Mouse (Mus musculus): Measurements from ENCODE around the gene Tlr7. TPM values are rescaled to one million over a fixed set of nuclear protein-coding genes. Genes with fewer than 3 reads are reported as not detected.
A peak's percentile ranks its signal among the peaks of the same experiment; 100 is the strongest.
"Not testable (repeated sequence)": the region's sequence is repeated elsewhere in the genome, so short reads cannot be mapped to it uniquely, and the experiment has no call there.

Tlr7 gene
- polyA plus RNA-seq, 1 experiment from 2014 or later: 0.65 TPM

- no peak for ATAC-seq (ENCODE audit: insufficient read depth, low FRiP score, low TSS enrichment)
- no peaks in the 10 kb centered on the region for H3K9me3 ChIP-seq (ENCODE audit: control insufficient read depth, low read length)
- no peak overlapping the region for H3K27ac ChIP-seq (ENCODE audit: low read depth, low read length)
- 65% methylated on average over 1 of the region's 1 CpGs for WGBS
- H3K36me3 ChIP-seq (ENCODE audit: control insufficient read depth, insufficient read depth, low read length): no peaks in the 10 kb centered on the region
- H3K4me1 ChIP-seq (ENCODE audit: control insufficient read depth, insufficient read depth, low read length): no peaks in the 10 kb centered on the region
- DNase-seq (ENCODE audit: low spot score): no peak
- no peak overlapping the region for H3K4me3 ChIP-seq (ENCODE audit: low read depth, low read length)
- no peak overlapping the region for H3K9ac ChIP-seq (ENCODE audit: low read length)
- no peak overlapping the region for H3K4me2 ChIP-seq (ENCODE audit: low read depth)
- H3K27me3 ChIP-seq (ENCODE audit: control insufficient read depth, insufficient read depth, low read length): 0 out of 2 replicates have a peak, but pooled peaks cover 2% of the 10 kb centered on the region
These were observed 6.6 kb downstream of the Tlr7 start for GRCm38 (mm10) chrX:167323742-167324141.

GRCm38 (mm10) chrX:167321233-167321806 lies 9.0 kb downstream of the Tlr7 start:
- ATAC-seq (ENCODE audit: insufficient read depth, low FRiP score, low TSS enrichment): no peak
- Histone ChIP-seq H3K4me3 (ENCODE audit: low read depth, low read length) (no peak overlapping the region), H3K9ac (ENCODE audit: low read length) (no peak overlapping the region), H3K9me3 (ENCODE audit: control insufficient read depth, low read length) (no peaks in the 10 kb centered on the region), H3K27ac (ENCODE audit: low read depth, low read length) (no peak overlapping the region), H3K4me2 (ENCODE audit: low read depth) (no peak overlapping the region), H3K27me3 (ENCODE audit: control insufficient read depth, insufficient read depth, low read length) (0 out of 2 replicates have a peak, but pooled peaks cover 2% of the 10 kb centered on the region), H3K36me3 (ENCODE audit: control insufficient read depth, insufficient read depth, low read length) (no peaks in the 10 kb centered on the region), H3K4me1 (ENCODE audit: control insufficient read depth, insufficient read depth, low read length) (no peaks in the 10 kb centered on the region)
- WGBS: 63% methylated on average over 4 of the region's 4 CpGs
- no peak for DNase-seq (ENCODE audit: low spot score)

- no peak overlapping the region for H3K9ac ChIP-seq (ENCODE audit: low read length)
- no peak for DNase-seq (ENCODE audit: low spot score)
- no peak overlapping the region for H3K4me2 ChIP-seq (ENCODE audit: low read depth)
- H3K27ac ChIP-seq (ENCODE audit: low read depth, low read length): no peak overlapping the region
- no peak overlapping the region for H3K4me3 ChIP-seq (ENCODE audit: low read depth, low read length)
- no peaks in the 10 kb centered on the region for H3K4me1 ChIP-seq (ENCODE audit: control insufficient read depth, insufficient read depth, low read length)
- H3K27me3 ChIP-seq (ENCODE audit: control insufficient read depth, insufficient read depth, low read length): 0 out of 2 replicates have a peak, but pooled peaks cover 2% of the 10 kb centered on the region
- WGBS: 55% methylated on average over 4 of the region's 4 CpGs
- H3K36me3 ChIP-seq (ENCODE audit: control insufficient read depth, insufficient read depth, low read length): no peaks in the 10 kb centered on the region
- ATAC-seq (ENCODE audit: insufficient read depth, low FRiP score, low TSS enrichment): peak; percentile 29; the same call in 1 of the 2 replicates
- no peaks in the 10 kb centered on the region for H3K9me3 ChIP-seq (ENCODE audit: control insufficient read depth, low read length)
These were observed 11.4 kb downstream of the Tlr7 start for GRCm38 (mm10) chrX:167318819-167319396.

- Histone ChIP-seq H3K36me3 (ENCODE audit: control insufficient read depth, insufficient read depth, low read length) (no peaks in the 10 kb centered on the region), H3K9ac (ENCODE audit: low read length) (no peak overlapping the region), H3K27me3 (ENCODE audit: control insufficient read depth, insufficient read depth, low read length) (0 out of 2 replicates have a peak, but pooled peaks cover 2% of the 10 kb centered on the region), H3K4me2 (ENCODE audit: low read depth) (no peak overlapping the region), H3K9me3 (ENCODE audit: control insufficient read depth, low read length) (no peaks in the 10 kb centered on the region), H3K27ac (ENCODE audit: low read depth, low read length) (no peak overlapping the region), H3K4me1 (ENCODE audit: control insufficient read depth, insufficient read depth, low read length) (no peaks in the 10 kb centered on the region), H3K4me3 (ENCODE audit: low read depth, low read length) (no peak overlapping the region)
- 54% methylated on average over 5 of the region's 5 CpGs for WGBS
- peak; percentile 73 for ATAC-seq (ENCODE audit: insufficient read depth, low FRiP score, low TSS enrichment)
- no peak for DNase-seq (ENCODE audit: low spot score)
These were observed 14.6 kb downstream of the Tlr7 start for GRCm38 (mm10) chrX:167315766-167316165.

- Histone ChIP-seq H3K27me3 (ENCODE audit: control insufficient read depth, insufficient read depth, low read length) (no peaks in the 10 kb centered on the region), H3K4me2 (ENCODE audit: low read depth) (no peak overlapping the region), H3K27ac (ENCODE audit: low read depth, low read length) (no peak overlapping the region), H3K36me3 (ENCODE audit: control insufficient read depth, insufficient read depth, low read length) (no peaks in the 10 kb centered on the region), H3K9ac (ENCODE audit: low read length) (no peak overlapping the region), H3K9me3 (ENCODE audit: control insufficient read depth, low read length) (no peaks in the 10 kb centered on the region), H3K4me3 (ENCODE audit: low read depth, low read length) (no peak overlapping the region), H3K4me1 (ENCODE audit: control insufficient read depth, insufficient read depth, low read length) (no peaks in the 10 kb centered on the region)
- WGBS: 51% methylated on average over 4 of the region's 4 CpGs
- no peak for DNase-seq (ENCODE audit: low spot score)
- peak; percentile 60 for ATAC-seq (ENCODE audit: insufficient read depth, low FRiP score, low TSS enrichment)
These were observed 15.1 kb downstream of the Tlr7 start for GRCm38 (mm10) chrX:167315093-167315726.

- no CpG with 5 or more reads among the region's 1 CpGs for WGBS
- not testable (repeated sequence) for H3K4me2 ChIP-seq (ENCODE audit: low read depth); ATAC-seq (ENCODE audit: insufficient read depth, low FRiP score, low TSS enrichment); H3K27me3 ChIP-seq (ENCODE audit: control insufficient read depth, insufficient read depth, low read length); H3K27ac ChIP-seq (ENCODE audit: low read depth, low read length); H3K4me3 ChIP-seq (ENCODE audit: low read depth, low read length); DNase-seq (ENCODE audit: low spot score); H3K36me3 ChIP-seq (ENCODE audit: control insufficient read depth, insufficient read depth, low read length); H3K9me3 ChIP-seq (ENCODE audit: control insufficient read depth, low read length); H3K4me1 ChIP-seq (ENCODE audit: control insufficient read depth, insufficient read depth, low read length); H3K9ac ChIP-seq (ENCODE audit: low read length)
These were observed 28.3 kb downstream of the Tlr7 start for GRCm38 (mm10) chrX:167302061-167302460.

- ATAC-seq (ENCODE audit: insufficient read depth, low FRiP score, low TSS enrichment): peak; percentile 55
- Histone ChIP-seq H3K4me1 (ENCODE audit: control insufficient read depth, insufficient read depth, low read length) (no peaks in the 10 kb centered on the region), H3K4me2 (ENCODE audit: low read depth) (no peak overlapping the region)
These were observed 53.4 kb downstream of the Tlr7 start for GRCm38 (mm10) chrX:167276953-167277352.

GRCm38 (mm10) chrX:167276551-167276950 lies 53.8 kb downstream of the Tlr7 start:
- WGBS: 69% methylated on average over 10 of the region's 10 CpGs
- Histone ChIP-seq H3K36me3 (ENCODE audit: control insufficient read depth, insufficient read depth, low read length) (no peaks in the 10 kb centered on the region), H3K4me1 (ENCODE audit: control insufficient read depth, insufficient read depth, low read length) (no peaks in the 10 kb centered on the region), H3K4me3 (ENCODE audit: low read depth, low read length) (no peak overlapping the region), H3K9ac (ENCODE audit: low read length) (no peak overlapping the region), H3K4me2 (ENCODE audit: low read depth) (no peak overlapping the region), H3K27ac (ENCODE audit: low read depth, low read length) (no peak overlapping the region), H3K27me3 (ENCODE audit: control insufficient read depth, insufficient read depth, low read length) (no peaks in the 10 kb centered on the region), H3K9me3 (ENCODE audit: control insufficient read depth, low read length) (no peaks in the 10 kb centered on the region)
- ATAC-seq (ENCODE audit: insufficient read depth, low FRiP score, low TSS enrichment) (no peak), DNase-seq (ENCODE audit: low spot score) (no peak)

More at GRCm38 (mm10) chrX:167276953-167277352, 53.4 kb downstream of the Tlr7 start:
- Histone ChIP-seq H3K27me3 (ENCODE audit: control insufficient read depth, insufficient read depth, low read length) (no peaks in the 10 kb centered on the region), H3K4me3 (ENCODE audit: low read depth, low read length) (no peak overlapping the region), H3K9ac (ENCODE audit: low read length) (no peak overlapping the region), H3K27ac (ENCODE audit: low read depth, low read length) (no peak overlapping the region), H3K36me3 (ENCODE audit: control insufficient read depth, insufficient read depth, low read length) (no peaks in the 10 kb centered on the region), H3K9me3 (ENCODE audit: control insufficient read depth, low read length) (no peaks in the 10 kb centered on the region)
- 28% methylated on average over 9 of the region's 9 CpGs for whole genome bisulfite sequencing
- peak; percentile 76 for DNase-seq (ENCODE audit: low spot score)

GRCm38 (mm10) chrX:167264086-167264485 lies 66.3 kb downstream of the Tlr7 start, which contains the start of gene Tlr8:
Gene Tlr8 (minus strand): TSS chrX:167264329.
- DNase-seq (ENCODE audit: low spot score) (no peak), ATAC-seq (ENCODE audit: insufficient read depth, low FRiP score, low TSS enrichment) (no peak)
- H3K9ac ChIP-seq (ENCODE audit: low read length): no peak within 1 kb of the TSS
- 85% methylated on average over 4 of the region's 4 CpGs for WGBS
- no peak within 1 kb of the TSS for H3K4me3 ChIP-seq (ENCODE audit: low read depth, low read length)
- H3K27me3 ChIP-seq (ENCODE audit: control insufficient read depth, insufficient read depth, low read length): no peaks in the 10 kb centered on the region
- no peaks in the 10 kb centered on the region for H3K9me3 ChIP-seq (ENCODE audit: control insufficient read depth, low read length)
- H3K36me3 ChIP-seq (ENCODE audit: control insufficient read depth, insufficient read depth, low read length): no peaks in the 10 kb centered on the region
- H3K4me2 ChIP-seq (ENCODE audit: low read depth): no peak within 1 kb of the TSS
- H3K27ac ChIP-seq (ENCODE audit: low read depth, low read length): no peak within 1 kb of the TSS
- no peaks in the 10 kb centered on the region for H3K4me1 ChIP-seq (ENCODE audit: control insufficient read depth, insufficient read depth, low read length)

Data from neural tube, embryonic 11.5 days (tissue).